Mouse (Mus musculus) heart, adult 2 months (tissue): Measurements from ENCODE around the gene G430095P16Rik.

Experiments used
- EP300 ChIP-seq: fragments of 200-500 bp; IDR thresholded peaks from 2 replicates; pipeline ENCODE4 v1.6.1; 2011; ENCODE audit warnings: low read depth, low read length, control low read depth; ENCODE audit not compliant: insufficient read depth
- POLR2A ChIP-seq: fragments of 200-500 bp; IDR thresholded peaks from 2 replicates; pipeline ENCODE4 v1.6.1; 2011; ENCODE audit warnings: mild to moderate bottlenecking, low read depth, low read length, control low read depth; ENCODE audit not compliant: insufficient read depth

- TF ChIP-seq POLR2A = no peak
- TF ChIP-seq EP300 = no peak
These were observed 52.3 kb downstream of the G430095P16Rik start for GRCm38 (mm10) chr8:84775105-84775591.
